Mouse (Mus musculus) testis, adult 10 weeks (tissue): ENCODE measurements around the gene Pax2. TPM values are rescaled to one million over a fixed set of nuclear protein-coding genes. Genes with fewer than 3 reads are reported as not detected.

Experiments used
- polyA plus RNA-seq: library from polyadenylated mRNA; stranded (reverse); fragments of 350-450 nt; fragmentation: Illumina TruSeq; extraction: RNeasy Lipid Tissue Mini Kit (QIAGEN cat#74804); gene quantifications from one replicate; pipeline ENCODE4 v1.2.3, GENCODE M21; 2014; ENCODE audit warnings: low read depth, low replicate concordance

The Pax2 gene
- polyA plus RNA-seq = not detected

DNA sequence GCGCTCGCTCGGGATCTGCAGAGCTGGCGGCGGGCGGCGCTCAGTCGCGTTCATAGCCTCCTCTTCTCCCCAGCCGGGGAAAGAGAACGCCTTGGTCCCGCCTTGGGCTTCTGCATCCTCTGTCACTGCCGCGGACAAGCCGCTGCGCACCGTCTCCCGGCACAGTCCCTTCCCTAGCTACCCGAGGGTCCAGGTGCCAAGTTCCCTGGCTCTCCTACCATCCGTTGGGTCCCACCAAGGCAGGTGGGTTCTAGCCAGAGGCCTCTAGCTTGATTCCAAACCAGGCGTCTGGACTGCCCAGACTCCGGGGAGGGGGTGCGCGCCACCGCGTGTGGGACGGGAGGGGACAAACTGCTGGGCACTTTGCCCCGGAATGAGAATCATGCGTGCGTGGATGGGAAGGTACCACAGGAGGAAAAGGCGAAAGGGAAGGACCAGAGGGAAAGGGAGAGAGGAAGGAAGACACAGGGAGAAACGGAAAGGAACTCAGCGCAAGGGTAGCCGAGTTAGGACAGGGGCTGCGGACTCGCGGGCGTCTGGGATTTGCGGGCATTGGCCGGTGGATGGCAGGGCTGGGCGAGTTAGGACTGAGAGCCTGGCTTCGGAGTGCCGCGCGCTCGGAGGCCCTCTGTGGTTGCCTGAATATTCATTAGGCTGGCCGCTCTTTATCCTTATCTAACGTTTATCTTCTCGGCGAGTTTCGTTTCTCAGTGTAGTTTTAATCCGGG is at the start of gene Pax2:
Gene Pax2 (plus strand): TSS at position 353 of the 728 bp plus-strand sequence.

Other genes starting within 250 kb of the Pax2 start
- gene Sec31b, start 210.2 kb upstream of the Pax2 start, polyA plus RNA-seq = 0.13 TPM
- not detected for gene Gm20538, start 203.2 kb upstream of the Pax2 start, polyA plus RNA-seq
- gene Ndufb8, start 200.6 kb upstream of the Pax2 start, polyA plus RNA-seq = 69.4 TPM
- gene Hif1an, start 193.2 kb upstream of the Pax2 start, polyA plus RNA-seq = 15.3 TPM
- 49.9 TPM for gene Slf2, start 175.1 kb downstream of the Pax2 start, polyA plus RNA-seq
- gene Sema4g, start 233.1 kb downstream of the Pax2 start, polyA plus RNA-seq = 1.0 TPM
- 2.4 TPM for gene Twnk, start 249.6 kb downstream of the Pax2 start, polyA plus RNA-seq